Mouse (Mus musculus): ENCODE measurements around the gene Tulp2.

GRCm38 (mm10) chr7:45555787-45556186 lies 74.1 kb downstream of the Tulp2 start:
- peak; percentile 74 for TF ChIP-seq CTCF (IDR thresholded peaks at IDR 0.05; ENCODE audit: borderline replicate concordance, insufficient read depth, low read length)
- no peak for TF ChIP-seq POLR2A (IDR thresholded peaks at IDR 0.05; ENCODE audit: low read depth, low read length)

All from embryonic fibroblast, embryonic 13.5 days (primary cell).